33 mouse cellular contexts compared by ENCODE assay signal in genomic region chr9:64236056-64236455, GRCm38 (mm10).
"Had no signal": no experiment of that assay in that cellular context is flagged by ENCODE, and none has a peak within 500 bp of the region (broad histone marks: within the 10 kb centered on the region; RNA-seq: fewer than 3 reads in every experiment).

No protein-coding gene starts in this region.

- H3K36me3 ChIP-seq: heart, embryonic 15.5 days; hindbrain, embryonic 12.5 days; hindbrain, embryonic 13.5 days; hindbrain, embryonic 15.5 days; intestine, embryonic 15.5 days had no signal

- H3K27me3 ChIP-seq: heart, embryonic 13.5 days; heart, embryonic 15.5 days; hindbrain, embryonic 12.5 days; hindbrain, embryonic 13.5 days; hindbrain, embryonic 15.5 days; intestine, embryonic 15.5 days; kidney, embryonic 15.5 days had no signal

- H3K4me2 ChIP-seq: heart, embryonic 11.5 days; heart, embryonic 13.5 days; heart, embryonic 15.5 days; hindbrain, embryonic 12.5 days; hindbrain, embryonic 13.5 days; hindbrain, embryonic 14.5 days; hindbrain, embryonic 15.5 days; intestine, embryonic 15.5 days; kidney, embryonic 15.5 days had no signal

- H3K27ac ChIP-seq: heart, embryonic 10.5 days; heart, embryonic 13.5 days; heart, embryonic 15.5 days; hindbrain, embryonic 10.5 days; hindbrain, embryonic 12.5 days; hindbrain, embryonic 13.5 days; hindbrain, embryonic 14.5 days; hindbrain, embryonic 15.5 days; hindbrain, postnatal 0 days; intestine, embryonic 15.5 days; kidney, embryonic 15.5 days; layer of hippocampus, adult 2 months had no signal

- H3K9ac ChIP-seq: heart, embryonic 13.5 days; heart, embryonic 15.5 days; hindbrain, embryonic 12.5 days; hindbrain, embryonic 13.5 days; hindbrain, embryonic 14.5 days; hindbrain, embryonic 15.5 days; intestine, embryonic 15.5 days; kidney, embryonic 15.5 days had no signal

- DNase-seq: heart, postnatal 10 days; heart, postnatal 14 days; heart, postnatal 36 days; heart, postnatal 4 days; kidney, adult 11 months; kidney, adult 18-20 months; kidney, adult 2 months; kidney, adult 8-10 months; kidney, adult 9 months; kidney, postnatal 10 days; kidney, postnatal 14 days; kidney, postnatal 25 days; kidney, postnatal 36 days; kidney, postnatal 4 days; layer of hippocampus, adult 9-11 months; layer of hippocampus, postnatal 36 days had no signal

- ATAC-seq: hindbrain, embryonic 16.5 days; hindbrain, postnatal 0 days; inflammation-experienced regulatory T-cells, adult 6 months; intestine, embryonic 15.5 days; intestine, embryonic 16.5 days; intestine, postnatal 0 days had no signal

- H3K4me3 ChIP-seq: heart, embryonic 10.5 days; heart, embryonic 13.5 days; heart, embryonic 15.5 days; hindbrain, embryonic 10.5 days; hindbrain, embryonic 12.5 days; hindbrain, embryonic 13.5 days; hindbrain, embryonic 15.5 days; intestine, embryonic 15.5 days; kidney, embryonic 15.5 days; layer of hippocampus, adult 2 months had no signal

- H3K9me3 ChIP-seq: heart, embryonic 10.5 days; heart, embryonic 13.5 days; heart, embryonic 15.5 days; hindbrain, embryonic 10.5 days; hindbrain, embryonic 12.5 days; hindbrain, embryonic 13.5 days; hindbrain, embryonic 15.5 days; intestine, embryonic 15.5 days; kidney, embryonic 15.5 days had no signal
